Mouse (Mus musculus) heart, postnatal 25 days (tissue): Measurements from ENCODE around the gene 2310003L06Rik. TPM values are rescaled to one million over a fixed set of nuclear protein-coding genes. Genes with fewer than 3 reads are reported as not detected.

Experiments used
- DNase-seq: peaks from one replicate; pipeline ENCODE4 v3.0.0; 2022; ENCODE audit warnings: low spot score
- intact Hi-C: fragments of 180-260 bp; cut with DNase I; formaldehyde crosslinking; loops from one replicate; pipeline ENCODE4 v1.15.1; 2025
- total RNA-seq, 2 experiments: library from RNA; stranded (reverse); gene quantifications; 2 replicates each; pipeline ENCODE4 v1.2.3; 2021

2310003L06Rik gene
- not detected for total RNA-seq

DNA sequence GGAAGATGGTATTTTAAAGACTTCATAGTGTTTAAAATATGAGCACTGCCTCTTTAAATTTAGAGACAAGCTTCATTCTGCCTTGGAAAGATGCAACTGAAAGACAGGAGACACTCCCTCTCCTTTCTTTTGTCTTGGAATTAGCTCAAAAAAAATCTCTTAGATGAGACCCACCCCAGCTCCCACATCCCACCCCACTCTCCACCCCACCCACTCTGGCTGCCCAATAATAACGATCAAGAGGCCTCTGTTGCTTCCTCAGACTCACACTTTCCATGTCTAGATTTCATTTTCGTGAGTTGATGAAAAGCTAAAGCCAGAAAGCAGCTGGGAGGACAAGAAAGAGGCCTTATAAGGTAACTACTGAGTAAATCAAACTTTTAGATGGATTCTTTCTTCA lies at the start of gene 2310003L06Rik, which contains the start of gene Gm28434:
2310003L06Rik (plus strand) TSS at position 259 of the 400 bp plus-strand sequence.
Gm28434 (plus strand) TSS at position 317 of the 400 bp plus-strand sequence.
- intact Hi-C loops, result no loop called here
- no peak for DNase-seq

DNA sequence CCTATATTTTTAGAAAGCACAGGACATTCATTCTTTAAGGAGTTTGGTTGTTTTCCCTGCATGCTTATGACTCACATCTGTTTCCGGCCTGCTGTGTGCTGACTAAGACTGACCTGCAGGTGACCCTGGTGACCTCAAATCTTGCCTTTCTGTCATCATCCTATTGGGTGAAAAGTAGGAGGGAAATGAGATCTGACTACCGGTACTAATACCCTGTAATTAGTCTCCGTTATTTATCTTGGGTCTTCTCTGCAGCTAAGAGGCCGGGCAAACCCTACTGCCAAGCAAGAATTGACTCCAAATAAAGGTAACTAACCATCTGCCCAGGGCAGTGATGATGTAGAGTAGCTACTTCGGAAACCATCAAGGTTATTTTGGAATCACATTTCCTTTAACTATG lies 43.9 kb upstream of the 2310003L06Rik start, which contains the start of gene Csn3:
Csn3 (plus strand) TSS at position 208 of the 400 bp plus-strand sequence.
- no peak for DNase-seq
- intact Hi-C loops, result no loop called here

DNA sequence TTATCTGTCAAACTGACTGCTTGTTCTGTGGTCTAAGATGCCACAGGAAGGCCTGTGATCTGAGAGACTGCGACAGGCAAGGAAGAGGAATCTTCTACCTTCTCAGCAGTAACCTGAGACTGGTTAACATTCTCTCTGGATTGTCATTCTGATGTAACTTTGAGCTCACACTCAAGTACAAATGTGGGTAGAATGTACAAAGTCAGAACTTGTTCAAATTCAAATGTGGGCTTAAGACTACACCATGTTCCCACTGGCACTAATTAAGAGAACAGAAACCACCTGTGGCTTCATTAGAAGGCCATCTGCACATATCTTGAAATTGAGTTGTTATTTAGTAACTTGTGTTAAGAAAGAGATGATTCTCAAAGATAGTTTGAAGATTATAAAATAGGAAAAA lies 37.7 kb upstream of the 2310003L06Rik start:
- no peak for DNase-seq
- intact Hi-C loops, result no loop called here

DNA sequence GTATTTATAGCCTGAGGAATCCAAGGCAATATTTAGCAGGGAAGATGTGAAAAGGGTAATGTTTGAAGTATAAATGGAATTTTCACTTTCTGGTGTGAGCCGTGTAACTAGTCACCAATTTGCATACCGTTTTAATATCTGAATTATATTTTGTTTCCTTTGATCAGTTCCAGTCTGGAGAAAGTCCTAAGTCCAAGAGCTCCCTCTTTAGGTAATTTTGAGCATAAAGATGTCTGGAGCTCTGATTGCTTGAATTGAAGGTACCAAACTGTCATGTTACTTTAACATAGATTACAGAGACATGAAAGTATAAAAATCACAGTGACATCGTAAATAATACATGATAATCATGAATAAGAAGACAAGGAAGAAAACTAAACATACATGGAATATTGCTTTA lies 28.5 kb upstream of the 2310003L06Rik start:
- intact Hi-C loops, result no loop called here
- DNase-seq, result no peak

DNA sequence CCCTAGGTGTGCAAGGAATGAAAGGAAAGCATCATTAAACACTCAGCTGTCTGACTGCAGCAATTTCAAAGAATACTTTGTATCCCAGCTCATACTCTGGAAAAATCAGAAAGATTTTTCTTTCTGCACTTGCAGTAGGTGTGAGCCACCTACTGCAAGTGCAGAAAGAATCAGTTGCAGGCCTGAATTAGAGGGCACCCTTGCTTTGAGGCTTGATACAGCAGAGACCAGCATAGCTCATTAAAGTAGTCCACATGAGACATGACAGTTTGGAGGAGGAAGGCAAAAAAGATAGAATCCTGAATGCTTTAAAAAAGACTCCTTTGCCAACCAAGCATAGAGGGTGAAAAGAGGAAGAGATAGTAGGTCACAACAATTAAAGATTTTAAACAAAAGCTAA lies 26.7 kb upstream of the 2310003L06Rik start:
- intact Hi-C loops, result no loop called here
- DNase-seq, result no peak

DNA sequence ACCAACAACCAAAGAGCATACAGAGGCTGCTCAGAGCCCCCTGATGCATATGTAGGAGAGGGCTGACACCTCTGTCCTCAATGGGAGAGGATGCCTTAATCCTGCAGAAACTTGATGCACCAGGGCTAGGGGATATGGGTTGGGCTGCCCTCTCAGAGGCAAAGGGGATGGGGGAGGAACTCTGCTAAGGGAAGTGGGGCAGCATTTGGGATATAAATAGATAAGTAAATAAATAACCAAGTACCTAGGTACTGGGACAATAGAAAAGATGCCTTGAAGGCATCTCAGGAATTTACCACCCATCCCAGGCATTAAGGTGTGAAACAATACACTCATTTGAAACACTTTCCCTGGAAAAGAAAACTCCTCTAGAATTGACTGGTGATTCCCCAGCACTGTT lies 17.4 kb upstream of the 2310003L06Rik start:
- intact Hi-C loops, result no loop called here

DNA sequence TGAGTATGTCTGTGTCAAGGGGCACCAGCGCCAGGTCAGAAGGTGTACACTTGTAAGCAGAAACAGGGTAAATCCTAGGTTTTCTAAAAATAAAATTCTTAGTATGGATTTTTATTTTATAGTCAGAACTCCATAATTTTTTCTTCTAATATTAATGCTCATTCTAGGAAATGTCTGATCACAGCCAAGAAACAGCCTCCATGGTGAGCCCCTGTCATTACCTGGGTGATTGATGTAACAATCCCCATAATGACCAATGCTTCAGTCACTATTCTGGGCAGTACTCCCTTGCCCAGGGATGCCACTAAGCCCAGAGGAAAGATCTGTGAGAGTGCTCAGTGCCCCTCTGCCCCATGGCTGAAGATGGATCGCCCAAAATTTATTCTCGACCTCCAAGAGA lies 9.9 kb downstream of the 2310003L06Rik start, which contains the start of gene Cabs1:
Cabs1 (plus strand) TSS at position 301 of the 400 bp plus-strand sequence.
- intact Hi-C loops, result no loop called here
- no peak for DNase-seq

More for the DNA sequence above, 17.4 kb upstream of the 2310003L06Rik start:
- no peak for DNase-seq

DNA sequence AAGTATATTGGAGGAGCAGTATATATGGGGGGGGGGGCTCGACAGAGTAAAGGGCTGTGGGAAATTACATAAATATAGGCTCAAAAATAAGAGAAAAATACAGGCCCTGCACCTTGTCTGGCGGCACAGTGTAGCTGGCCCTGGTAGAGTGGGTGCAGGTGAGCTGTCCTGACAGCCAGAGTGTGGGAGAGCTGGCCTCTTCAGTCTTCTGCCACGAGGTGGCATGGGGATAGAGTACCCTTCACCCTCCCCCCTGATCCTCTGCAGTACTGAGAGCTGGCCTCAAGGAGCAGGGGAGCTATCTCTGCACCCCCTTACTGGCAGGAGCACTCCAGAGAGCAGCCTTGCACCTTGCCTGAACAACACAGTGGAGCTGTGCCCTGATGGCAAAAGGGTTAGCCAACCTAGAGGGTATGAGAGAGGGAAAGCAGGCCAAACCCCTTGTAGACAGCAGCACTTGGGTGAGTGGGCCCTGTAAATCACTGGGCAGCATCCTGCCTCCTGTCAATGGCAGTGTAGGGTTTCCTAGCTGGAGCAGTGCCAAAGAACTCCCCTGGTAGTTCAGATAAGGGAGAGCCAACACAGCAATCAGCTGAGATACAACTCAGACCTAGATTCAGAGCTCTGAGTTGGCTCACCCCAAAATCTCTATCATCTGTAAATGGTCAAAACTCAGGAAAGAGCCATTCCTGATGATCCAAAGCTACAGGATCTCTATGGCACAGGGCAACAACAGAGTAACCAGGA lies 13.4 kb downstream of the 2310003L06Rik start:
- intact Hi-C loops, result no loop called here
- no peak for DNase-seq

DNA sequence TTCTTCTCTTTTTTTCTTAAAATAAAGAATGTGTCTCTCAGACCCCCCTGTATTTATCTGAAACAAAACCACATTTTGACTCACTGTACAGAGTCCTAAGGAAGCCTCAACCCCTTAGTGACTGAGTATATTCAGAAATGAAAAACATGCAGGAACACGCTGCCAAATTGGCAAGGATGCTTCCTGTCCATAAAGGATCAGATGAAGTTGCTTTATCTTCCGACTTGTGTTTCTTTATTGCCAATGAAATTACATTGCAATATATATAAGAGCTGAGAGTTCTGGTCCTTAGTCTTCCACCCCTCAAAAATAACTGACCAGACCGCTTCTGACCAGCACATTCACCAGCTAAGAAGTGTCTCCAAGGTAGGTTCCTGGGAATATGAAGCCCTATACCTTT lies 33.0 kb downstream of the 2310003L06Rik start, which contains the start of gene Smr3a:
Smr3a (plus strand) TSS at position 301 of the 400 bp plus-strand sequence.
- intact Hi-C loops, result no loop called here
- no peak for DNase-seq

DNA sequence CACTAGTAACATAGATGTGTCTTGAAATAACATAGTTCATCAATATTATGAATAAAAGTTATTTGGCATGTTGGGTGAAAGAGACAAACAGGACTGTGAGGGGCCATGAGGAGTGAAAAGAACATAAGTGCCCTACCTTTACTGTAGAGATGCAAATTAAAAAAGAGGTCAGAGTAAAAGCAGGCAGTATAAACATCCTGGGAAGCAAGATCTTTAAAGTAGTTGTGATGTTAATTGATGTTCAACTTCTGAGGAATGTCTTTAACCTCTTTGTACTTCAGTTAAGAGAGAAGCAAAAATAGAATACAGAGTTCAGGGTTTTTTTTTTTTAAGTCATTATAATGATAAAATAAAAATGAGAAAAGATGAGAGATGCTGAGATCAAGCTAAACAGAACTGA lies 36.0 kb downstream of the 2310003L06Rik start:
- no peak for DNase-seq

More for the DNA sequence above, 36.0 kb downstream of the 2310003L06Rik start:
- intact Hi-C loops, result no loop called here

Other genes starting within 250 kb of the 2310003L06Rik start
- not detected for gene Csn1s2a, start 194.9 kb upstream of the 2310003L06Rik start, total RNA-seq
- gene Csn1s2b, start 161.4 kb upstream of the 2310003L06Rik start, total RNA-seq, result not detected
- not detected for gene Prr27, start 143.8 kb upstream of the 2310003L06Rik start, total RNA-seq
- not detected for gene Odam, start 84.4 kb upstream of the 2310003L06Rik start, total RNA-seq
- not detected for gene Csn3, start 43.9 kb upstream of the 2310003L06Rik start, total RNA-seq
- not detected for gene Gm28434, start 58 bp downstream of the 2310003L06Rik start, total RNA-seq
- not detected for gene Cabs1, start 10.0 kb downstream of the 2310003L06Rik start, total RNA-seq
- gene Smr3a, start 33.1 kb downstream of the 2310003L06Rik start, total RNA-seq, result not detected
- gene Smr2, start 117.1 kb downstream of the 2310003L06Rik start, total RNA-seq, result not detected
- not detected for gene Gm11116, start 142.1 kb downstream of the 2310003L06Rik start, total RNA-seq
- gene Gm11115, start 184.6 kb downstream of the 2310003L06Rik start, total RNA-seq, result not detected